Mouse (Mus musculus): Measurements from ENCODE around the gene Txnip. TPM values are rescaled to one million over a fixed set of nuclear protein-coding genes. Genes with fewer than 3 reads are reported as not detected.

Gene Txnip
- polyA plus RNA-seq, 1 experiment from 2014 or later, result 57.6 TPM

- no peak overlapping the region for H3K4me3 ChIP-seq (replicated peaks)
- H3K36me3 ChIP-seq, result no peaks in the 10 kb centered on the region
- H3K4me2 ChIP-seq (replicated peaks), result no peak overlapping the region
- no peak overlapping the region for H3K27ac ChIP-seq
- no peaks in the 10 kb centered on the region for H3K9me3 ChIP-seq
- H3K9ac ChIP-seq (replicated peaks), result no peak overlapping the region
- no peak for ATAC-seq
- 86% methylated on average over 19 of the region's 19 CpGs for WGBS
- H3K27me3 ChIP-seq, result no peaks in the 10 kb centered on the region
- H3K4me1 ChIP-seq (replicated peaks), result peaks cover 14% of the 10 kb centered on the region
These were observed 16.1 kb downstream of the Txnip start for GRCm38 (mm10) chr3:96573611-96574511.

DNA sequence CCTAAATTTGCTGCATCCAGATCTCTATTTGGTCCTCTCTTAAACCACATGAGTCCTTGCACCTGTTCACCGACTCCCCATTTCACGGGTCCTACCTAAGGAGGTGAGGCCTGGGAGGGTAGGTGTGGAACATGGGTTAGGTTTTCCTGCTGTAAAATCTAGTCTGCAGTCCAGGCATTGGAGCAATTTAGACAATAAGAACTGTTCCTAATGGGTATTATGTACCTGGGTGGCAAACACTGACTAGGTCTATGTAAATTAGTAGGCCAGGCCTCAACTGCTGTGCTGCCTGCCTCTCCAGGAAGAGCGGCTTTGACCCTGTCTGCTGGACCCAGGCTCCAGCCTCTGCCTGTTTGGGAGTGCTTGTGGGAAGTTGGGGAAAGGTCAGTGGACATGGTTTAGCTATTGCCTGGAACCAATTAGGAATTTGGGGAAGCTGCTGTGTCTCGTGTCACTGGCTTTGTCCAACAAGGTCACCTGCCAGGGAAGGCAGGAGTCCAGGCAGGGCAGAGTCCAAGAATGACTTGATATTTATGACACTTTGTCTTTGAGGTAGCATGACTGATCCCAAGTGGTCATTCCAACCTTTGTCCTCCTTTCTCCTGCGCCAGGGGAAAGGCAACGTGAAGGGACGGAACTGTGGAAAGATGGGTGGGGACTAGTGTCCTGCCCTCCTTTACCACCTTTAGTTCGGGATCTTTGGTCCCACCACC, 17.7 kb downstream of the Txnip start:
- no peak for ATAC-seq
- 87% methylated on average over 8 of the region's 8 CpGs for WGBS

GRCm38 (mm10) chr3:96576005-96576658, 18.4 kb downstream of the Txnip start:
- ATAC-seq, result no peak
- no peaks in the 10 kb centered on the region for H3K36me3 ChIP-seq
- no peak overlapping the region; the same call in 1 of the 2 replicates for H3K9ac ChIP-seq (replicated peaks)
- peak overlapping the region; percentile 41 for H3K4me2 ChIP-seq (replicated peaks)
- peak overlapping the region; percentile 66 for H3K27ac ChIP-seq
- H3K4me3 ChIP-seq (replicated peaks), result no peak overlapping the region
- H3K4me1 ChIP-seq (replicated peaks), result peaks cover 20% of the 10 kb centered on the region
- 76% methylated on average over 14 of the region's 14 CpGs for WGBS
- peaks cover 4% of the 10 kb centered on the region; the same call in 1 of the 2 replicates for H3K27me3 ChIP-seq
- H3K9me3 ChIP-seq, result no peaks in the 10 kb centered on the region

More for the DNA sequence above, 17.7 kb downstream of the Txnip start:
- no peak overlapping the region for H3K4me3 ChIP-seq (replicated peaks)
- no peak overlapping the region for H3K4me2 ChIP-seq (replicated peaks)
- H3K36me3 ChIP-seq, result no peaks in the 10 kb centered on the region
- peaks cover 16% of the 10 kb centered on the region for H3K4me1 ChIP-seq (replicated peaks)
- no peaks in the 10 kb centered on the region for H3K27me3 ChIP-seq
- H3K9ac ChIP-seq (replicated peaks), result no peak overlapping the region
- H3K27ac ChIP-seq, result no peak overlapping the region
- H3K9me3 ChIP-seq, result no peaks in the 10 kb centered on the region

GRCm38 (mm10) chr3:96576690-96577541, 19.2 kb downstream of the Txnip start, which contains the start of gene Gm16253:
Gene Gm16253, plus strand, starts transcription at chr3:96576984.
- Histone ChIP-seq H3K4me3 (replicated peaks) (no peak within 1 kb of the TSS; the same call in 1 of the 2 replicates), H3K9me3 (no peaks in the 10 kb centered on the region), H3K27me3 (peaks cover 9% of the 10 kb centered on the region; the same call in 1 of the 2 replicates), H3K36me3 (no peaks in the 10 kb centered on the region), H3K9ac (replicated peaks) (no peak within 1 kb of the TSS; the same call in 1 of the 2 replicates), H3K27ac (peak within 1 kb of the TSS; percentile 66), H3K4me2 (replicated peaks) (peak within 1 kb of the TSS; percentile 41), H3K4me1 (replicated peaks) (peaks cover 20% of the 10 kb centered on the region)
- ATAC-seq, result peak; percentile 75
- 32% methylated on average over 17 of the region's 17 CpGs for WGBS

DNA sequence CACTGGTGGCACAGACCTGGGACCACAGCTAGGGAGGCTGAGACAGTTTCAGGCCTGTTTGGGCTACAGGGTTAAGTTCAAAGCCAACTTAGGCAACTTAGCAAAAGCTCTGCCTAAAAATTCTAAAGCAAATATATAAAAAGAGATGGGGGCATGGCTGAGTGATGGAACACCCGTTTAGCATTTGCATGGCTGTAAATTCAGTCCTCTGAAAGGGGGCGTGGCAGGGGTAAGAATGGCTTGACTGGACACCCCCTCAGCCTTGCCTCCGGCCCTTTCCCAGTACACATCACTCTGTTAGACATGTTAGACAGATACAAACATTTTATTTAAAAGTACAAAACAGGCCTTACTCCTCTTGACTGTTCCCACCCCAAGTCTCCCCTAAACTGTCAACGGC, 19.8 kb downstream of the Txnip start:
- H3K4me2 ChIP-seq (replicated peaks), result no peak overlapping the region
- peaks cover 20% of the 10 kb centered on the region for H3K4me1 ChIP-seq (replicated peaks)
- H3K9ac ChIP-seq (replicated peaks), result no peak overlapping the region
- WGBS, result 79% methylated on average over 4 of the region's 4 CpGs
- no peaks in the 10 kb centered on the region for H3K9me3 ChIP-seq
- H3K27ac ChIP-seq, result 0 out of 2 replicates have a peak overlapping the region, but pooled peaks have one; percentile 42
- H3K4me3 ChIP-seq (replicated peaks), result no peak overlapping the region
- ATAC-seq, result no peak
- H3K36me3 ChIP-seq, result no peaks in the 10 kb centered on the region
- H3K27me3 ChIP-seq, result peaks cover 9% of the 10 kb centered on the region; the same call in 1 of the 2 replicates

- H3K9ac ChIP-seq (replicated peaks), result no peak overlapping the region
- 79% methylated on average over 12 of the region's 12 CpGs for WGBS
- ATAC-seq, result no peak
- no peaks in the 10 kb centered on the region for H3K36me3 ChIP-seq
- H3K4me3 ChIP-seq (replicated peaks), result no peak overlapping the region
- H3K27ac ChIP-seq, result no peak overlapping the region
- peaks cover 9% of the 10 kb centered on the region; the same call in 1 of the 2 replicates for H3K27me3 ChIP-seq
- H3K4me2 ChIP-seq (replicated peaks), result no peak overlapping the region
- H3K9me3 ChIP-seq, result no peaks in the 10 kb centered on the region
- peaks cover 20% of the 10 kb centered on the region for H3K4me1 ChIP-seq (replicated peaks)
These were observed 20.9 kb downstream of the Txnip start for GRCm38 (mm10) chr3:96578561-96579238.

DNA sequence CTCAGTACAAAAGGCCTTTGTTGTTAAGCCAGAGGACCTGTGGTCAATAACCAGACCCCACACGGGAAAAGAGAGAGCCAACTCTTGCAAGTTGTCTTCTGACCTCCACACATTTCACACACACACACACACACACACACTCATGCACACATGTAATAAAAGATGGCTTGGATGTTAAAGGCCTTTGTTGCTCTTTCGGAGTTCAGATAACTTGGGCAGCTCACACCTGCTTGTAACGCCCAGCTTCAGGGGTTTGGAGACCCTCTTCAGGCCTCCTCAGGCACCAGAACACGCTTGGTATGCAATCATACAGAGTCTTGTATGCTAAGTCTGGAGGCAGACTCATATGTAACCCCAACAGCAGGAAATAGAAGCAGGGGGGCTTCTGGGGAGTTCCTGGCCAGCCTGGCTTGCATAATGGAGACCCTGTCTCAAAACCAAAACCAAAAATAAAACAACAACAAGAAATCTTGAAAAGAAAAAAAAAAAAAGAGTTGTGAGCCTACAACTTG, 21.5 kb downstream of the Txnip start:
- H3K36me3 ChIP-seq, result no peaks in the 10 kb centered on the region; the same call in 1 of the 2 replicates
- WGBS, result 79% methylated on average over 4 of the region's 4 CpGs
- H3K4me1 ChIP-seq (replicated peaks), result peaks cover 20% of the 10 kb centered on the region
- H3K9ac ChIP-seq (replicated peaks), result no peak overlapping the region
- no peak overlapping the region for H3K27ac ChIP-seq
- H3K4me3 ChIP-seq (replicated peaks), result no peak overlapping the region
- peaks cover 9% of the 10 kb centered on the region; the same call in 1 of the 2 replicates for H3K27me3 ChIP-seq
- no peaks in the 10 kb centered on the region for H3K9me3 ChIP-seq
- no peak overlapping the region for H3K4me2 ChIP-seq (replicated peaks)
- no peak for ATAC-seq

DNA sequence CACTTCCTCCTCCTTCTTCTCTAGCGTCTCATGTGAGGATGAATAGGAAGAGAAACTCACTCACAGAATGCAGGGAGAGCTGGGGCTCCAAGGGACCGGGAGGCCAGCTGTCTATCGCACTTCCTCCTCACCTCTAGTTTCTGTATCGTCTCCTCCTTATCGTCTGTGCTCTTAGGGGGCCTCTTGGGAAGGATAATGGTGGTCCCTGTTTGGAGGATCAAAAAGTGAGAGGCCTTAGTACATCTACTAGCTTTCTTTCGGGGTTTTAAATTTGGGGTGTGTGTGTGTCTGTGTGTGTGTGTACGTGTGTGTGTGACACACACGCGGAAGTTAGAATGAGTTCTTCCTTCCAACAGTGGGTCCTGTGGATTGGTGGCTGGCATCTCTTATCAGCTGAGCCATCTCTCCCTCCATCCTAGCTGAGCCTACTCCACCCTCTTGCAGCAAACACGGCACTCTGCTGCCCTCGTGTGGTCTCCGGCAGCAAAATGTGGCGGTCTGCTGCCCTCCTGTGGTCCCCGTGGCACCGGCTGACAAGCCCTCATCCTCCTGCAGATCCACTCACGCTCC, 22.2 kb downstream of the Txnip start:
- no peak overlapping the region for H3K27ac ChIP-seq
- ATAC-seq, result peak; percentile 77

GRCm38 (mm10) chr3:96581141-96581540, 23.4 kb downstream of the Txnip start:
- 48% methylated on average over 6 of the region's 6 CpGs for WGBS

More for the DNA sequence above, 22.2 kb downstream of the Txnip start:
- no peaks in the 10 kb centered on the region; the same call in 1 of the 2 replicates for H3K36me3 ChIP-seq
- H3K9me3 ChIP-seq, result no peaks in the 10 kb centered on the region
- H3K4me3 ChIP-seq (replicated peaks), result peak overlapping the region; percentile 29
- peak overlapping the region; percentile 55 for H3K4me2 ChIP-seq (replicated peaks)
- WGBS, result 11% methylated on average over 16 of the region's 16 CpGs
- peaks cover 9% of the 10 kb centered on the region; the same call in 1 of the 2 replicates for H3K27me3 ChIP-seq
- H3K4me1 ChIP-seq (replicated peaks), result peaks cover 20% of the 10 kb centered on the region
- H3K9ac ChIP-seq (replicated peaks), result peak overlapping the region; percentile 55

More at GRCm38 (mm10) chr3:96581141-96581540, 23.4 kb downstream of the Txnip start:
- Histone ChIP-seq H3K9ac (replicated peaks) (no peak overlapping the region; the same call in 1 of the 2 replicates), H3K4me3 (replicated peaks) (no peak overlapping the region), H3K36me3 (no peaks in the 10 kb centered on the region; the same call in 1 of the 2 replicates), H3K4me2 (replicated peaks) (no peak overlapping the region), H3K4me1 (replicated peaks) (peaks cover 19% of the 10 kb centered on the region), H3K9me3 (no peaks in the 10 kb centered on the region), H3K27me3 (peaks cover 9% of the 10 kb centered on the region; the same call in 1 of the 2 replicates), H3K27ac (no peak overlapping the region)
- ATAC-seq, result no peak
